Mouse (Mus musculus) telencephalon, adult 2 months (tissue): ENCODE data around the gene Ulk3.

ENCODE experiments used
- DNase-seq: peaks from one replicate; pipeline ENCODE4 v3.0.0-alpha.2; 2011; ENCODE audit warnings: low read depth, low spot score

Gene Ulk3

DNA sequence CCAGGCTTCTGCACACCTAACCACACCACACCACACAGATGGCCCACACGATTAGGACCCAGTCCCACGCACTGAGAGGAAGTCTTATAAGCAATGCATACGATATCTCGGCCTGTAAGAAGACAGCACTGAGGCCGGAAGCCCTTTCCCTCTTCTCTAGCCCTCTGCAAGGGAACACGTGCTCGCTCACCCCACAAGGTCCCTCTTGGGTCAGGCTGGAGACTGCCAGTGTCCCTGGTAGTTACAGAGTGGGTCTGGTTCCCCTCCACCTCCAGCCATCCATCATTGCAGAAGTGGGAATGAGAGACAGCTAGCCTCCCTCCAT lies 54.6 kb downstream of the Ulk3 start:
- DNase-seq: no peak

DNA sequence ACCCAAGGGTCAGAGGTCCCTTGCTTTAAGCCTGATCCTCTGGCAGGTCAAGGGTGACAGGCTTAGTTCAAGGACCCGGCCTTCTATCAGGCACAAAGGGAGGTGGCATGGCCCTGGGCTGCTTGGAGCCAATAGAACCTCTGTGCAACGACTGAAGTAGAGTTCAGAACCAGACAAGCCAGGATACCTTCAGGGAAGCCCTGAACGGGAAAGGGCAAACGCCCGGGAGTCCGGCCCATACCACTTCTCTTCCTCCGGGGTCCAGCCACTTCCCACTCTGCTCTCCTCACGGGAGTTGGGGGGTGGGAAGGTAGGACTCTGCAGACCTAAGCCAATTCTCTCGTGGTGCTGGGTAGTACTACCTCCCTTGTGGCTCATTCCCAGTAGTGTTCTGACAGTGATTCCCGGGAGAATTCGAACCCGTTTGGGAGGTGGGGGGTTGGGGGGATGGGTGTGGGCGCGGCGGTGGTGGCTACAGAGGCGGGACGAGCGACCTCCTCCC lies 55.2 kb downstream of the Ulk3 start:
- no peak for DNase-seq

DNA sequence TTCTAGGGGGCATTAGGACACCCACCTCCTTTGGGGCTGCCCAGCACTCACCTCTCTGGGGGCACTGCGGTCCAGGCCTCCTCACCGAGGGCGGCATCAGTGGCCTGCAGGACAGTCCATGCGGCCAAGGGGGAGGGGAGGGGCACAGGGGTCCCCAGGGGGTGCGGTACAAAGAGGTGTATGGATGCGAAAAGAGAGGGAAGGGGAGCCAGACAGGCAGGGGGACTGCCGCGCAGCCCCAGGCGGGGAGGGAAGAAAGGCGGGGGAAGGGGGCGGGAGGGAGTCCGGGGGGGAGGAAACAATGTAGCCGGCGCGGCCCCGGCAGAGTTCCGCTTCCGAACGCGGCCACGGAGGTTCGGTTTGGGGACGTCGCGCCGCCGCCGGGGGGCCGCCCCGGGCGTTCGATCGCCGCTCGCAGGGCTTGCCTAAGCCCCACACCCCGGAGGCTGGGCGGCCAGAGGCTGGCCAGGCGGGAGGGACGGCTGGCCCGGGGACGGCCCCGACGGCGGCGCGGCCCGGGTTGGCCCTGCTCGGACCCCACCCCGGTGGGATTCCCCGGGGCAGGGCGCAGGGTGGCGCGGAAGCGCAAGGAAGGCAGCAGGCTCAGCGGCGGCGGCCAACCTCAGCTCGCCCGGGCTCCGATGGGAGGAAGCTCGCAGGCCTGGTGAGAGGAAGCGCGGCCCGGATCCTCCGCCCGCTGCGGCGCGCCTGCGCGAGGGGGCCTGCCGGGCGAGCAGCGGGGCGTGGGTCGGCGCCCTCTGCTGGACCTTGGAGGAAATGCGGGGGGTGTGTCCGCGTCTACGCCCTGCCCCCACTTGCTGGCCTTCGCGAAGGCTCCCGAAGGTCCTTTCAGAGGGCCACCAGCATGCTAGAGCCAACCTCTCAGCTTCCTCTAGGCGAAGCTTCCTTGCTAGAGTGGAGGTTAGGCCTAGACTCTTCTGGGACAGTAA lies 56.0 kb downstream of the Ulk3 start:
- peak; percentile 64 for DNase-seq
